Mouse (Mus musculus) limb, embryonic 15.5 days (tissue): ENCODE data around the gene Zfp574. TPM values are rescaled to one million over a fixed set of nuclear protein-coding genes. Genes with fewer than 3 reads are reported as not detected.

ENCODE experiments used
- ATAC-seq: fragments of 200-750 bp; cut with Nextera tagmentation; 2 replicates; pipeline ENCODE4 v1.8.0; 2017; ENCODE audit warnings: low read depth, moderate TSS enrichment; ENCODE audit not compliant: insufficient number of reproducible peaks, low FRiP score, low TSS enrichment
- H3K27ac ChIP-seq: fragments of 300-500 bp; sonication (generic); 2 replicates; pipeline ENCODE4 v1.5.1; 2015; ENCODE audit warnings: moderate library complexity, mild to moderate bottlenecking, inconsistent platforms
- H3K27me3 ChIP-seq: fragments of 300-500 bp; sonication (generic); 2 replicates; pipeline ENCODE4 v1.6.1; 2015; ENCODE audit warnings: inconsistent platforms
- H3K36me3 ChIP-seq: fragments of 300-500 bp; sonication (generic); 2 replicates; pipeline ENCODE4 v1.6.1; 2015; ENCODE audit warnings: inconsistent platforms
- H3K4me1 ChIP-seq: fragments of 300-500 bp; sonication (generic); 2 replicates; pipeline ENCODE4 v1.6.1; 2015; ENCODE audit warnings: inconsistent platforms
- H3K4me2 ChIP-seq: fragments of 300-500 bp; sonication (generic); 2 replicates; pipeline ENCODE4 v1.6.1; 2015; ENCODE audit warnings: mild to moderate bottlenecking, inconsistent platforms
- H3K4me3 ChIP-seq: fragments of 300-500 bp; sonication (generic); 2 replicates; pipeline ENCODE4 v1.5.1; 2015; ENCODE audit warnings: mild to moderate bottlenecking, inconsistent platforms
- H3K9ac ChIP-seq: fragments of 300-500 bp; sonication (generic); 2 replicates; pipeline ENCODE4 v1.6.1; 2015; ENCODE audit warnings: inconsistent platforms
- H3K9me3 ChIP-seq: fragments of 300-500 bp; sonication (generic); 2 replicates; pipeline ENCODE4 v1.6.1; 2016; ENCODE audit warnings: inconsistent platforms
- WGBS: fragments of 180-500 bp; shearing (Covaris S2); methylation state at CpG from one replicate; pipeline ENCODE4 v1.1.7; 2015; 5-methylcytosine and 5-hydroxymethylcytosine counted together
- polyA plus RNA-seq: library from polyadenylated mRNA; unstranded; fragments of >200 nt; fragmentation: Nextera tagmentation; extraction: Ambion mirVana; gene quantifications from 2 replicates; pipeline ENCODE4 v1.2.1, GENCODE M21; 2015

Gene Zfp574
- polyA plus RNA-seq, 1 experiment from 2014 or later, result 28.8 TPM

DNA sequence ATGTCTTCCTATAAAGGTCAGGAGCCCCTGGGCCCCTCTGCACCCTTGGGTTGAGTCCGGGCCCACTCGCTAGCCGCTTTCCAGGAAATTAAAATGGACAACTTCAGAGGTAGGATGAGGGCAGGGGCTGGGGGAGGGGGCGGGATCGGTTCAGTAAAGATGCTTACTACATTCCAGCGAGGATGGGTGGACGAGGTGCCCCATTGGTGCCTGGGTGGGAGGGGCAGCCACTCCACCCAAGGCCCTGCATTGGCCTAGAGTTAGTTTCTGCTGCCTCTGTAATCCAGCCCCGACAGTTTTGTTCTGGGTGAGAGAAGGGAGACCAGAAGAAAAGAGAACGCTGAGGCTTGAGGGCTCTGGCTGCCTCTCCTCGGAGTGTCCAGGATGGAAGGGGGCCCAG lies 17.5 kb downstream of the Zfp574 start:
- Histone ChIP-seq H3K9ac (no peak overlapping the region), H3K9me3 (no peaks in the 10 kb centered on the region), H3K4me1 (peaks cover 9% of the 10 kb centered on the region), H3K4me3 (no peak overlapping the region), H3K27me3 (no peaks in the 10 kb centered on the region), H3K27ac (no peak overlapping the region), H3K36me3 (peaks cover 12% of the 10 kb centered on the region), H3K4me2 (no peak overlapping the region)
- 37% methylated on average over 10 of the region's 10 CpGs for WGBS
- no peak for ATAC-seq

GRCm38 (mm10) chr7:25098169-25098568 lies 25.8 kb downstream of the Zfp574 start:
- H3K27me3 ChIP-seq, result no peaks in the 10 kb centered on the region
- no peaks in the 10 kb centered on the region; the same call in 1 of the 2 replicates for H3K4me1 ChIP-seq
- no peak overlapping the region for H3K27ac ChIP-seq
- no peak overlapping the region for H3K4me2 ChIP-seq
- H3K9me3 ChIP-seq, result no peaks in the 10 kb centered on the region
- H3K36me3 ChIP-seq, result no peaks in the 10 kb centered on the region
- no peak for ATAC-seq
- no peak overlapping the region for H3K9ac ChIP-seq
- WGBS, result 61% methylated on average over 3 of the region's 3 CpGs
- H3K4me3 ChIP-seq, result no peak overlapping the region

DNA sequence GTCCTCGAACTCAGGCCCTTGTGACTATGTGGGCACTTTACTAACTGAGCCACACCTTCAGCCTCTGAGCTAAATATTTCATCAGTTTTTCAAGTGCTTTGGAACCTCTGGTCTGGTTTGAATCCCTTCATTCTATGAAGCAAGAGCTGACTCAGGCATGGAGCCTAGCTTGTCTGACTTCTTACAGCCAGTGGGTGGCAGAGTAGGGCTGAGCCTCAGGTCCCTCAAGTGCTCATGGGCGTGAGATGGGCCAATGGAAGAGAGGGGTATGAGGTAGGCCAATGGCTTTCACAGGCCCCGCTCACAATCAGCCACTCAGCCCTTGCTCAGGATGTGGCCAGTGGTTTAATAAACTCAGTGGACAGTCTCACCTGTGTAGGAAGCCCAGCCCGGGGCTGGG lies 27.2 kb downstream of the Zfp574 start:
- H3K4me2 ChIP-seq, result no peak overlapping the region
- no peaks in the 10 kb centered on the region for H3K4me1 ChIP-seq
- H3K27ac ChIP-seq, result no peak overlapping the region
- H3K36me3 ChIP-seq, result no peaks in the 10 kb centered on the region
- no peak for ATAC-seq
- no peak overlapping the region for H3K4me3 ChIP-seq
- H3K9ac ChIP-seq, result no peak overlapping the region
- WGBS, result 38% methylated on average over 4 of the region's 4 CpGs
- no peaks in the 10 kb centered on the region for H3K27me3 ChIP-seq
- no peaks in the 10 kb centered on the region for H3K9me3 ChIP-seq

DNA sequence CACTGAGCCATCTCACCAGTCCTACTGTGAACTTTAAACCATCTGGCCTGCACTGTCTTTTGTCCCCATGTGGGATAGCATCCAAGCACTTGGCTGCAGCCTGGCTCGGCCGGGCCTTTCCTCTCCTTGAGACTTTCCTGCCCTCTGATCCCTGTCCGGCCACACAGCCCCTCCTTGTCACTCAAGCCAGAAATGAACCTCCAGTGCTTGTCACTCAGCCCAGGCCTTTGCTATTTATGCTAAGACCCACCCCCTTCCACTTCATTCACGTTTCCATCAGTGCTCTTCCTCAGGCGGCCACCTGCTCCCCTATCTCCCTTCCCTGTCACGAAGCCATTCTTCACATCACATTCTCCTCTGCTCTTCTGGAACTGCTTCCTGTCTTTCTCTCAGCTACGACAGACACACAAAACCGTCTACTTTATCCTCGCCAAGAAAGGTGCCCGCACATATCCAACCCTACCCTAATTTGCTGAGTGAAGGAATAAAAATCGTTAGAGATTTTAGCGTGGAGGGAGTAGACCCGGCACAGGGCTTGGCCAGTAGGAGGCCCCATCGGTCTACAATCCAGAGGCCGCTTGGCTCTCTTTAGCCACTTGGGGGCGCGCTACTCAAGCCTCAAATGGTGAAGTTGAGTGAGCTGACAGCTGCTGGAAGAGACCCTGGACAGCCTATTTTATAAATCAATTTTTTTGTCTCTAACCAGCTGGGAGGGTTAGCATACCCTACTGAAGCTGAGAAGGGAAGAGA lies 33.2 kb downstream of the Zfp574 start:
- Histone ChIP-seq H3K9ac (no peak overlapping the region), H3K4me1 (no peaks in the 10 kb centered on the region), H3K36me3 (no peaks in the 10 kb centered on the region), H3K9me3 (no peaks in the 10 kb centered on the region), H3K4me2 (no peak overlapping the region), H3K4me3 (no peak overlapping the region), H3K27ac (no peak overlapping the region), H3K27me3 (no peaks in the 10 kb centered on the region)
- no peak for ATAC-seq
- 24% methylated on average over 17 of the region's 17 CpGs for WGBS

DNA sequence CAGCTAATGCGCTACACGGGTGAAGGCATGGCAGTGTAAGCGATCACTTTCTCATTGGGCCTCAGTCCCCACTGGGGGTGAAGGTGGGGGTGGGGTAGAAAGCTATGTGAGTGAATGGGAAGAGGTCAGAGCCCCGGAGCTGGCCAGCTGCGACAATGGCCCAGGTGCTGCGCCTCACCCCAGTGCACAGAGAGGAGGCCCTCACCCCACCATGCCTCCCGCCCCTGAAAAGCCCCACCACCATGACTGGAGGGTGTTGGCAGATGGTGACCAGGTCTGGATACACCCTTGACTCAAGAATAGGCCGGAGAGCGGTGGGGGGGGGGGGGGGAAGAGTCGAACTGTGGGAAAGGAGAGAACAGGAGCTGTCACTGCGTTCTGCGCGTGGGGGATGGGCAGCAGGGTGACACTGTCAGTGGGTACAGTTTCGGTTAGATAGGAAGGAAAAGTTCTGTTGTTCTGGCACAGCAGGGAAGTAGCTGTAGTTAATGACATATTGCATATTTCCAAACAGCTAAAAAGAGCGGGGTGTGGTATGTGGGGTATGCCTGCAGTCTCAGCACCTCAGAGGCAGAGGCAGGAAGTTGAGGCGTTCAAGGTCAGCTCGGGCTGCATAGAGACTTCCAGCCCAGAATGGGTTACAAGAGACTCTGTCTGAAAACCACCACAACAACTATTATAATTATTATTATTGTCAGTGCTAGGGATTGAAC lies 34.6 kb downstream of the Zfp574 start:
- 49% methylated on average over 16 of the region's 17 CpGs for WGBS
- H3K36me3 ChIP-seq, result no peaks in the 10 kb centered on the region
- H3K4me3 ChIP-seq, result no peak overlapping the region
- no peak overlapping the region for H3K27ac ChIP-seq
- no peak for ATAC-seq
- no peaks in the 10 kb centered on the region for H3K4me1 ChIP-seq
- H3K9me3 ChIP-seq, result no peaks in the 10 kb centered on the region
- H3K4me2 ChIP-seq, result no peak overlapping the region
- no peaks in the 10 kb centered on the region for H3K27me3 ChIP-seq
- no peak overlapping the region for H3K9ac ChIP-seq

- Histone ChIP-seq H3K27ac (no peak overlapping the region), H3K27me3 (no peaks in the 10 kb centered on the region), H3K4me3 (no peak overlapping the region), H3K4me2 (no peak overlapping the region), H3K4me1 (no peaks in the 10 kb centered on the region), H3K9ac (no peak overlapping the region), H3K36me3 (no peaks in the 10 kb centered on the region), H3K9me3 (no peaks in the 10 kb centered on the region)
- WGBS, result 73% methylated on average over 12 of the region's 12 CpGs
- no peak for ATAC-seq
Observed at GRCm38 (mm10) chr7:25109355-25109754, 37.0 kb downstream of the Zfp574 start.

GRCm38 (mm10) chr7:25110336-25110735 lies 38.0 kb downstream of the Zfp574 start:
- no peaks in the 10 kb centered on the region for H3K36me3 ChIP-seq
- no peak overlapping the region for H3K27ac ChIP-seq
- no peak overlapping the region for H3K4me3 ChIP-seq
- H3K27me3 ChIP-seq, result no peaks in the 10 kb centered on the region; the same call in 1 of the 2 replicates
- WGBS, result 85% methylated on average over 9 of the region's 9 CpGs
- H3K9me3 ChIP-seq, result no peaks in the 10 kb centered on the region
- H3K9ac ChIP-seq, result no peak overlapping the region
- H3K4me1 ChIP-seq, result no peaks in the 10 kb centered on the region
- no peak overlapping the region for H3K4me2 ChIP-seq
- ATAC-seq, result no peak

DNA sequence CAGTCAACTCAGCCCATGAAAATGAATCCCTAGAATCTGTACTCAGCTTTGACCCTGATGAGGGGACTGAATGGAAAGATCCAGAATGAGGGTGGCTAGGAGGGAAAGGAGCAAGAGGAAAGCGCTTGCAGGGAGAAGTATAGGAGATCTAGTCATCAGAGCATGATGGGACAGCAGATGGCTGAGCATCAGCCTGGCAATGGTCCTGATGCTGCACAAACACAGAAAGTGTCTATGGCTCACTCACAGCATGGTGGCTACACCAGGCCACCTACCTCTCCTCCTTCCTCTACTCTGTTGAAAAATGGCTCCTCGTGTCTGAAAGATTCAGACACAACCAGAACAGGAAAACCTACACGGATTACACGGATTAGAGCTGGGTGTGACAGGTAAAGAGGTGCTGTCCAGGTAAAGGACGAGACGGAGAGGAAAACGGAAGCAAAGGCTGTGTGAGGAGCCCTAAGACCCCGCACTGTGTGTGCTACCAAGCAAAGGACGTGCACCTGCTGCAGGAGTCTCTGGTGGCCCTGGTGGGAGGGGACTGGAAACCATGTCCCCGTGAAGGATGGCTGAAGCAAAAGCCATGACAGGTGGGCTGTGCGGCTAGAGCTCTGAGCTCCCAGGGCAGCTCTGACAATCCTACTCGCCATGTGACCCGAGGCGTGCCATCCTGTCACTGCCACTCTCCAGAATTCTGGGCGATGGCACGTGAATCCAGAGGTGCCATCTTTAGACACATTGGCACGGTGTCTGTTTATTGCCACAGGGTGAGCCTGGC lies 40.0 kb downstream of the Zfp574 start:
- H3K27me3 ChIP-seq, result peaks cover 7% of the 10 kb centered on the region; the same call in 1 of the 2 replicates
- no peak overlapping the region for H3K27ac ChIP-seq
- ATAC-seq, result no peak
- H3K9me3 ChIP-seq, result no peaks in the 10 kb centered on the region
- H3K36me3 ChIP-seq, result no peaks in the 10 kb centered on the region
- 85% methylated on average over 17 of the region's 17 CpGs for WGBS
- H3K4me2 ChIP-seq, result no peak overlapping the region
- H3K9ac ChIP-seq, result no peak overlapping the region
- no peak overlapping the region for H3K4me3 ChIP-seq
- H3K4me1 ChIP-seq, result no peaks in the 10 kb centered on the region

DNA sequence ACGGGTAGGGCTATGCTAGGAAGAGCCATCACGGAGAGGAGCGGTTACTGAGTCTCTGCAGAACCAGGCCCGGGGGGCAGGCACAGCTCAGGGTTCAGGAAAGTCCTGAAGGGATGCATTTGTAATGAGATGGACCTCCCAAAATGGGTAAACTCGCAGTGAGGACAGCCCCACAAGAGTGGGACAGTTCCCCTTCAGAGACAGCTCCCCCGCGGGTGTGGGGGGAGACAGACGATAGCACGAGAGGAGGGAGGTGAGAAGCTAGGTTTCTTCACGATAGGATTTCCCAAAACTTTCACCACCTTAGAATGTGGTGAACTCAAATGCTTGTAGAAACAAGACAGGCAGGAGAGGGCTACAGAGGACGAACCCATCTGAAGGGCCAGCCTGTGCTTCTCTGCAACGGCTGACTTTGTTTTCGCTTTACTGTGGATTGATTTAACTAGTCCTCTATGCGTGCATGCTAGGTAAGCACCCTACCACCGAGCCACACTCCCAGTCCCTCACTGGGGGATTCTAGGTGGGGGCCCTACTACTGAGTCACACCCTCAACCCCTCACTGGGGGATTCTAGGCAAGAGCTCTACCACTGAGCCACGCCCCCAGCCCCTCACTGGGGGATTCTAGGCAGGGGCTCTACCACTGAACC lies 40.7 kb downstream of the Zfp574 start:
- Histone ChIP-seq H3K9ac (no peak overlapping the region), H3K36me3 (no peaks in the 10 kb centered on the region), H3K9me3 (no peaks in the 10 kb centered on the region), H3K4me3 (no peak overlapping the region), H3K4me2 (no peak overlapping the region), H3K4me1 (no peaks in the 10 kb centered on the region), H3K27ac (no peak overlapping the region), H3K27me3 (peaks cover 7% of the 10 kb centered on the region; the same call in 1 of the 2 replicates)
- ATAC-seq, result no peak
- WGBS, result 83% methylated on average over 16 of the region's 16 CpGs

- no peak overlapping the region for H3K4me3 ChIP-seq
- no peaks in the 10 kb centered on the region for H3K36me3 ChIP-seq
- WGBS, result 68% methylated on average over 25 of the region's 25 CpGs
- no peaks in the 10 kb centered on the region for H3K9me3 ChIP-seq
- no peak overlapping the region for H3K27ac ChIP-seq
- no peak for ATAC-seq
- no peak overlapping the region for H3K9ac ChIP-seq
- H3K4me1 ChIP-seq, result no peaks in the 10 kb centered on the region
- no peak overlapping the region for H3K4me2 ChIP-seq
- H3K27me3 ChIP-seq, result peaks cover 7% of the 10 kb centered on the region; the same call in 1 of the 2 replicates
Observed at GRCm38 (mm10) chr7:25120061-25120834, 47.9 kb downstream of the Zfp574 start.

- Histone ChIP-seq H3K4me1 (no peaks in the 10 kb centered on the region), H3K27ac (no peak overlapping the region), H3K27me3 (peaks cover 3% of the 10 kb centered on the region; the same call in 1 of the 2 replicates), H3K36me3 (no peaks in the 10 kb centered on the region), H3K4me2 (no peak overlapping the region), H3K9me3 (no peaks in the 10 kb centered on the region), H3K9ac (no peak overlapping the region), H3K4me3 (no peak overlapping the region)
- 55% methylated on average over 13 of the region's 13 CpGs for WGBS
- ATAC-seq, result no peak
Observed at GRCm38 (mm10) chr7:25121240-25121786, 48.9 kb downstream of the Zfp574 start.
